Mouse (Mus musculus): ENCODE results near the gene Eif4ebp2. TPM values are rescaled to one million over a fixed set of nuclear protein-coding genes. Genes with fewer than 3 reads are reported as not detected.
A peak's percentile ranks its signal among the peaks of the same experiment; 100 is the strongest.

Eif4ebp2 gene
- 63.3 and 67.6 TPM in 2 replicates for polyA plus RNA-seq (2015; fragmentation: Nextera tagmentation; extraction: Ambion mirVana)

- under 1% methylated on average over 33 of the region's 36 CpGs for WGBS
- H3K27ac ChIP-seq, result peak within 1 kb of the TSS; percentile 72
- peak within 1 kb of the TSS; percentile 83 for H3K4me2 ChIP-seq
- peak within 1 kb of the TSS; percentile 94 for H3K9ac ChIP-seq
- peak; percentile 96 for ATAC-seq (ENCODE audit: insufficient number of reproducible peaks, insufficient read depth, low FRiP score, low TSS enrichment, low read depth)
- peak within 1 kb of the TSS; percentile 100 for H3K4me3 ChIP-seq
- no peaks in the 10 kb centered on the region for H3K9me3 ChIP-seq
- H3K4me1 ChIP-seq, result peaks cover 33% of the 10 kb centered on the region
- H3K36me3 ChIP-seq, result peaks cover 5% of the 10 kb centered on the region; the same call in 1 of the 2 replicates
- no peaks in the 10 kb centered on the region for H3K27me3 ChIP-seq
Observed at GRCm38 (mm10) chr10:61452645-61453044, at the start of gene Eif4ebp2. Gene Eif4ebp2, minus strand, starts transcription at chr10:61452661.

- H3K9me3 ChIP-seq, result no peaks in the 10 kb centered on the region
- ATAC-seq (ENCODE audit: insufficient number of reproducible peaks, insufficient read depth, low FRiP score, low TSS enrichment, low read depth), result no peak
- 54% methylated on average over 7 of the region's 7 CpGs for WGBS
- H3K36me3 ChIP-seq, result no peaks in the 10 kb centered on the region
- no peak overlapping the region for H3K4me3 ChIP-seq
- H3K9ac ChIP-seq, result no peak overlapping the region
- H3K27me3 ChIP-seq, result no peaks in the 10 kb centered on the region
- no peak overlapping the region for H3K4me2 ChIP-seq
- peaks cover 19% of the 10 kb centered on the region for H3K4me1 ChIP-seq
- H3K27ac ChIP-seq, result no peak overlapping the region
Observed at GRCm38 (mm10) chr10:61500756-61501155, 48.3 kb upstream of the Eif4ebp2 start.

- ATAC-seq (ENCODE audit: insufficient number of reproducible peaks, insufficient read depth, low FRiP score, low TSS enrichment, low read depth), result no peak
- Histone ChIP-seq H3K4me3 (no peak overlapping the region), H3K4me2 (no peak overlapping the region)
Observed at GRCm38 (mm10) chr10:61499505-61500466, 47.3 kb upstream of the Eif4ebp2 start.

GRCm38 (mm10) chr10:61496231-61496630 is 43.8 kb upstream of the Eif4ebp2 start:
- Histone ChIP-seq H3K36me3 (no peaks in the 10 kb centered on the region), H3K27me3 (no peaks in the 10 kb centered on the region), H3K4me3 (no peak overlapping the region), H3K27ac (peak overlapping the region; percentile 85), H3K9ac (0 out of 2 replicates have a peak overlapping the region, but pooled peaks have one; percentile 49), H3K9me3 (no peaks in the 10 kb centered on the region), H3K4me1 (peaks cover 35% of the 10 kb centered on the region), H3K4me2 (peak overlapping the region; percentile 16; the same call in 1 of the 2 replicates)
- WGBS, result 32% methylated on average over 9 of the region's 9 CpGs
- no peak for ATAC-seq (ENCODE audit: insufficient number of reproducible peaks, insufficient read depth, low FRiP score, low TSS enrichment, low read depth)

More at GRCm38 (mm10) chr10:61499505-61500466, 47.3 kb upstream of the Eif4ebp2 start:
- Histone ChIP-seq H3K27me3 (no peaks in the 10 kb centered on the region), H3K27ac (no peak overlapping the region), H3K4me1 (peaks cover 29% of the 10 kb centered on the region), H3K36me3 (no peaks in the 10 kb centered on the region), H3K9me3 (no peaks in the 10 kb centered on the region), H3K9ac (no peak overlapping the region)
- WGBS, result 56% methylated on average over 20 of the region's 20 CpGs

GRCm38 (mm10) chr10:61495461-61495860 is 43.0 kb upstream of the Eif4ebp2 start:
- no peak for ATAC-seq (ENCODE audit: insufficient number of reproducible peaks, insufficient read depth, low FRiP score, low TSS enrichment, low read depth)
- no peaks in the 10 kb centered on the region for H3K36me3 ChIP-seq

GRCm38 (mm10) chr10:61492040-61492439 is 39.6 kb upstream of the Eif4ebp2 start:
- Histone ChIP-seq H3K27ac (no peak overlapping the region), H3K9me3 (no peaks in the 10 kb centered on the region), H3K36me3 (no peaks in the 10 kb centered on the region), H3K9ac (no peak overlapping the region), H3K4me3 (no peak overlapping the region), H3K4me1 (peaks cover 28% of the 10 kb centered on the region), H3K4me2 (no peak overlapping the region), H3K27me3 (no peaks in the 10 kb centered on the region)
- 4% methylated on average over 11 of the region's 11 CpGs for WGBS
- ATAC-seq (ENCODE audit: insufficient number of reproducible peaks, insufficient read depth, low FRiP score, low TSS enrichment, low read depth), result no peak

More at GRCm38 (mm10) chr10:61495461-61495860, 43.0 kb upstream of the Eif4ebp2 start:
- Histone ChIP-seq H3K27ac (peak overlapping the region; percentile 85), H3K4me1 (peaks cover 35% of the 10 kb centered on the region), H3K9ac (peak overlapping the region; percentile 49; the same call in 1 of the 2 replicates), H3K27me3 (no peaks in the 10 kb centered on the region), H3K9me3 (no peaks in the 10 kb centered on the region), H3K4me3 (no peak overlapping the region), H3K4me2 (no peak overlapping the region; the same call in 1 of the 2 replicates)
- WGBS, result 18% methylated on average over 4 of the region's 4 CpGs

- WGBS, result 27% methylated on average over 8 of the region's 8 CpGs
- Histone ChIP-seq H3K4me2 (no peak overlapping the region), H3K9me3 (no peaks in the 10 kb centered on the region), H3K4me1 (peaks cover 24% of the 10 kb centered on the region), H3K9ac (no peak overlapping the region), H3K4me3 (no peak overlapping the region), H3K27me3 (no peaks in the 10 kb centered on the region), H3K36me3 (no peaks in the 10 kb centered on the region), H3K27ac (no peak overlapping the region)
- no peak for ATAC-seq (ENCODE audit: insufficient number of reproducible peaks, insufficient read depth, low FRiP score, low TSS enrichment, low read depth)
Observed at GRCm38 (mm10) chr10:61491573-61491972, 39.1 kb upstream of the Eif4ebp2 start.

GRCm38 (mm10) chr10:61488522-61489110 is 36.2 kb upstream of the Eif4ebp2 start:
- Histone ChIP-seq H3K4me2 (no peak overlapping the region), H3K27ac (no peak overlapping the region), H3K9me3 (no peaks in the 10 kb centered on the region), H3K36me3 (no peaks in the 10 kb centered on the region), H3K4me3 (no peak overlapping the region), H3K9ac (no peak overlapping the region), H3K27me3 (no peaks in the 10 kb centered on the region), H3K4me1 (peaks cover 4% of the 10 kb centered on the region; the same call in 1 of the 2 replicates)
- WGBS, result 77% methylated on average over 6 of the region's 6 CpGs
- ATAC-seq (ENCODE audit: insufficient number of reproducible peaks, insufficient read depth, low FRiP score, low TSS enrichment, low read depth), result no peak

- 82% methylated on average over 8 of the region's 8 CpGs for WGBS
- Histone ChIP-seq H3K9me3 (no peaks in the 10 kb centered on the region), H3K27me3 (no peaks in the 10 kb centered on the region), H3K4me1 (peaks cover under 1% of the 10 kb centered on the region; the same call in 1 of the 2 replicates), H3K36me3 (no peaks in the 10 kb centered on the region), H3K27ac (no peak overlapping the region), H3K9ac (no peak overlapping the region), H3K4me2 (no peak overlapping the region), H3K4me3 (no peak overlapping the region)
- ATAC-seq (ENCODE audit: insufficient number of reproducible peaks, insufficient read depth, low FRiP score, low TSS enrichment, low read depth), result no peak
Observed at GRCm38 (mm10) chr10:61486551-61487339, 34.3 kb upstream of the Eif4ebp2 start.

- no peak for ATAC-seq (ENCODE audit: insufficient number of reproducible peaks, insufficient read depth, low FRiP score, low TSS enrichment, low read depth)
- Histone ChIP-seq H3K27me3 (no peaks in the 10 kb centered on the region), H3K36me3 (no peaks in the 10 kb centered on the region), H3K4me1 (no peaks in the 10 kb centered on the region), H3K9ac (0 out of 2 replicates have a peak overlapping the region, but pooled peaks have one; percentile 17), H3K4me2 (no peak overlapping the region), H3K27ac (no peak overlapping the region), H3K4me3 (no peak overlapping the region), H3K9me3 (no peaks in the 10 kb centered on the region)
- 81% methylated on average over 11 of the region's 11 CpGs for WGBS
Observed at GRCm38 (mm10) chr10:61484801-61485200, 32.3 kb upstream of the Eif4ebp2 start.

GRCm38 (mm10) chr10:61482771-61483170 is 30.3 kb upstream of the Eif4ebp2 start:
- no peaks in the 10 kb centered on the region for H3K4me1 ChIP-seq
- no peak overlapping the region for H3K4me2 ChIP-seq
- ATAC-seq (ENCODE audit: insufficient number of reproducible peaks, insufficient read depth, low FRiP score, low TSS enrichment, low read depth), result no peak
- no peak overlapping the region for H3K4me3 ChIP-seq
- H3K36me3 ChIP-seq, result no peaks in the 10 kb centered on the region
- WGBS, result 90% methylated on average over 7 of the region's 7 CpGs
- H3K9ac ChIP-seq, result no peak overlapping the region
- no peak overlapping the region for H3K27ac ChIP-seq
- no peaks in the 10 kb centered on the region for H3K9me3 ChIP-seq
- H3K27me3 ChIP-seq, result no peaks in the 10 kb centered on the region

Data from embryonic facial prominence, embryonic 13.5 days (tissue).